Mouse (Mus musculus) C2C12 (cell line): Measurements from ENCODE around the gene Sema3b.

Source experiments
- CEBPB ChIP-seq: IDR thresholded peaks from one replicate; pipeline ENCODE4 v1.6.1; 2011; ENCODE audit warnings: low read depth, mild to moderate bottlenecking, control low read depth, moderate library complexity
- CTCF ChIP-seq: IDR thresholded peaks from one replicate; pipeline ENCODE4 v1.5.1; 2011; ENCODE audit not compliant: control insufficient read depth, insufficient read depth, insufficient read length
- MAX ChIP-seq: IDR thresholded peaks from one replicate; pipeline ENCODE4 v1.6.1; 2011; ENCODE audit warnings: mild to moderate bottlenecking, control low read depth
- MYOG ChIP-seq: IDR thresholded peaks from one replicate; pipeline ENCODE4 v1.6.1; 2011; ENCODE audit not compliant: control insufficient read depth, insufficient read length; ENCODE audit errors: extremely low read depth
- USF1 ChIP-seq: IDR thresholded peaks from one replicate; pipeline ENCODE4 v1.6.1; 2011; ENCODE audit warnings: low read depth, mild to moderate bottlenecking, control low read depth, moderate library complexity

DNA sequence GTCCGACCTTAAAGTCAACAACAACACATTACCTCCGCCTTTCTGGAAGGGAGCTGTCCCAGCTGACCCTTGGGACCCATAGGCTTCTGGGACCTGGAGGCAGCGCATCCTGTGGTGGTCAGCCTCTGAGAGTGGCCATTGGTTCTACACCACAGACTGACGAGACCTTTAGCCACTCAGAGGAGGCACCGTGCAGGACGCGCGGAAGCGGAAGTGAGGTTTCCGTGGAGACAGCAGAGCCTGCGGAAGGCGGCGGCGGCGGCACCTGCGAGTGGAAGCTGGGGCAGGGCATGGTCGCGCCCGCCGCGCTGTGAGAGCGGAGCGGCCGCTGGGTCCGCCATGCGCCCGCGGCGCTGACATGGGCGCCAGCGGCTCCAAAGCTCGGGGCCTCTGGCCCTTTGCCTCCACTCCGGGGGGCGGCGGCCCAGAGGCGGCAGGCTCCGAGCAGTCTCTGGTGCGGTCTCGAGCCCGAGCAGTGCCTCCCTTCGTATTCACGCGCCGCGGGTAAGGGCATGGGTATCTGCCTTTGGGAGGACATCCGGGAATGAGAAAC lies 45.9 kb downstream of the Sema3b start, which contains the start of gene Tusc2:
- TF ChIP-seq USF1 (no peak), MAX (no peak), CTCF (no peak), CEBPB (no peak), MYOG (no peak)
